Mouse (Mus musculus): ENCODE measurements at regions not wholly inside any gene's neighbourhood (a gene's known extent, or its start where the extent isn't known, plus 50 kb on each side); places are given as distances from the start of the nearest gene placed in this dataset.

- DNase-seq (ENCODE audit: low spot score, missing footprints): peak; percentile 59
- Histone ChIP-seq H3K9me3 (ENCODE audit: control insufficient read depth, low read length) (no peaks in the 10 kb centered on the region), H3K9ac (ENCODE audit: low read length) (no peak overlapping the region), H3K4me2 (no peak overlapping the region), H3K27ac (ENCODE audit: low read depth, low read length) (no peak overlapping the region), H3K36me3 (ENCODE audit: control insufficient read depth, insufficient read depth, low read length) (no peaks in the 10 kb centered on the region), H3K4me3 (ENCODE audit: low read depth, low read length) (no peak overlapping the region), H3K4me1 (ENCODE audit: control insufficient read depth, insufficient read depth, low read length) (no peaks in the 10 kb centered on the region), H3K27me3 (ENCODE audit: control insufficient read depth, insufficient read depth, low read length) (no peaks in the 10 kb centered on the region)
- no peak for ATAC-seq (ENCODE audit: low FRiP score)
- WGBS: 81% methylated on average over 5 of the region's 5 CpGs
Measured at GRCm38 (mm10) chr7:70300516-70300915, 66.0 kb downstream of the Nr2f2 start.

GRCm38 (mm10) chr7:70291431-70291830 lies 75.1 kb downstream of the Nr2f2 start:
- H3K27me3 ChIP-seq (ENCODE audit: control insufficient read depth, insufficient read depth, low read length): peaks cover 46% of the 10 kb centered on the region
- no peak overlapping the region for H3K27ac ChIP-seq (ENCODE audit: low read depth, low read length)
- H3K4me3 ChIP-seq (ENCODE audit: low read depth, low read length): no peak overlapping the region
- H3K36me3 ChIP-seq (ENCODE audit: control insufficient read depth, insufficient read depth, low read length): no peaks in the 10 kb centered on the region
- ATAC-seq (ENCODE audit: low FRiP score) (no peak), DNase-seq (ENCODE audit: low spot score, missing footprints) (peak; percentile 71)
- H3K9ac ChIP-seq (ENCODE audit: low read length): no peak overlapping the region
- H3K9me3 ChIP-seq (ENCODE audit: control insufficient read depth, low read length): no peaks in the 10 kb centered on the region; the same call in 1 of the 2 replicates
- no peak overlapping the region for H3K4me2 ChIP-seq
- WGBS: 92% methylated on average over 6 of the region's 6 CpGs
- peaks cover 10% of the 10 kb centered on the region for H3K4me1 ChIP-seq (ENCODE audit: control insufficient read depth, insufficient read depth, low read length)

GRCm38 (mm10) chr7:70290733-70291320 lies 75.7 kb downstream of the Nr2f2 start:
- H3K4me2 ChIP-seq: no peak overlapping the region
- H3K27me3 ChIP-seq (ENCODE audit: control insufficient read depth, insufficient read depth, low read length): peaks cover 49% of the 10 kb centered on the region
- no peaks in the 10 kb centered on the region for H3K36me3 ChIP-seq (ENCODE audit: control insufficient read depth, insufficient read depth, low read length)
- no peak overlapping the region for H3K27ac ChIP-seq (ENCODE audit: low read depth, low read length)
- DNase-seq (ENCODE audit: low spot score, missing footprints) (peak; percentile 83), ATAC-seq (ENCODE audit: low FRiP score) (no peak)
- H3K9me3 ChIP-seq (ENCODE audit: control insufficient read depth, low read length): no peaks in the 10 kb centered on the region; the same call in 1 of the 2 replicates
- H3K4me1 ChIP-seq (ENCODE audit: control insufficient read depth, insufficient read depth, low read length): peaks cover 10% of the 10 kb centered on the region
- H3K9ac ChIP-seq (ENCODE audit: low read length): no peak overlapping the region
- 73% methylated on average over 8 of the region's 8 CpGs for WGBS
- no peak overlapping the region for H3K4me3 ChIP-seq (ENCODE audit: low read depth, low read length)

- Histone ChIP-seq H3K4me2 (no peak overlapping the region), H3K9me3 (ENCODE audit: control insufficient read depth, low read length) (no peaks in the 10 kb centered on the region; the same call in 1 of the 2 replicates), H3K27ac (ENCODE audit: low read depth, low read length) (no peak overlapping the region), H3K36me3 (ENCODE audit: control insufficient read depth, insufficient read depth, low read length) (no peaks in the 10 kb centered on the region), H3K27me3 (ENCODE audit: control insufficient read depth, insufficient read depth, low read length) (peaks cover 54% of the 10 kb centered on the region), H3K4me3 (ENCODE audit: low read depth, low read length) (no peak overlapping the region), H3K9ac (ENCODE audit: low read length) (no peak overlapping the region), H3K4me1 (ENCODE audit: control insufficient read depth, insufficient read depth, low read length) (peaks cover 10% of the 10 kb centered on the region)
- ATAC-seq (ENCODE audit: low FRiP score) (no peak), DNase-seq (ENCODE audit: low spot score, missing footprints) (peak; percentile 89)
- 20% methylated on average over 6 of the region's 6 CpGs for WGBS
Measured at GRCm38 (mm10) chr7:70290277-70290676, 76.3 kb downstream of the Nr2f2 start.

- Histone ChIP-seq H3K27ac (ENCODE audit: low read depth, low read length) (no peak overlapping the region), H3K4me3 (ENCODE audit: low read depth, low read length) (no peak overlapping the region), H3K36me3 (ENCODE audit: control insufficient read depth, insufficient read depth, low read length) (no peaks in the 10 kb centered on the region), H3K4me2 (no peak overlapping the region), H3K4me1 (ENCODE audit: control insufficient read depth, insufficient read depth, low read length) (peaks cover 10% of the 10 kb centered on the region), H3K9me3 (ENCODE audit: control insufficient read depth, low read length) (no peaks in the 10 kb centered on the region; the same call in 1 of the 2 replicates), H3K9ac (ENCODE audit: low read length) (no peak overlapping the region), H3K27me3 (ENCODE audit: control insufficient read depth, insufficient read depth, low read length) (peaks cover 70% of the 10 kb centered on the region)
- 5% methylated on average over 5 of the region's 5 CpGs for WGBS
- DNase-seq (ENCODE audit: low spot score, missing footprints): peak; percentile 85
- no peak for ATAC-seq (ENCODE audit: low FRiP score)
Measured at GRCm38 (mm10) chr7:70288621-70289020, 77.9 kb downstream of the Nr2f2 start.

GRCm38 (mm10) chr7:70287891-70288421 lies 78.6 kb downstream of the Nr2f2 start:
- H3K27ac ChIP-seq (ENCODE audit: low read depth, low read length): no peak overlapping the region
- peak overlapping the region; percentile 49 for H3K4me2 ChIP-seq
- H3K36me3 ChIP-seq (ENCODE audit: control insufficient read depth, insufficient read depth, low read length): no peaks in the 10 kb centered on the region
- peak; percentile 43; the same call in 1 of the 2 replicates for ATAC-seq (ENCODE audit: low FRiP score)
- under 1% methylated on average over 29 of the region's 29 CpGs for WGBS
- peak overlapping the region; percentile 29; the same call in 1 of the 2 replicates for H3K9ac ChIP-seq (ENCODE audit: low read length)
- no peaks in the 10 kb centered on the region; the same call in 1 of the 2 replicates for H3K9me3 ChIP-seq (ENCODE audit: control insufficient read depth, low read length)
- peak overlapping the region; percentile 16 for H3K4me3 ChIP-seq (ENCODE audit: low read depth, low read length)
- peaks cover 77% of the 10 kb centered on the region for H3K27me3 ChIP-seq (ENCODE audit: control insufficient read depth, insufficient read depth, low read length)
- DNase-seq (ENCODE audit: low spot score, missing footprints): peak; percentile 95
- H3K4me1 ChIP-seq (ENCODE audit: control insufficient read depth, insufficient read depth, low read length): peaks cover 10% of the 10 kb centered on the region

- Histone ChIP-seq H3K9ac (ENCODE audit: low read length) (no peak overlapping the region), H3K9me3 (ENCODE audit: control insufficient read depth, low read length) (no peaks in the 10 kb centered on the region), H3K4me3 (ENCODE audit: low read depth, low read length) (no peak overlapping the region), H3K36me3 (ENCODE audit: control insufficient read depth, insufficient read depth, low read length) (no peaks in the 10 kb centered on the region), H3K27ac (ENCODE audit: low read depth, low read length) (no peak overlapping the region), H3K4me1 (ENCODE audit: control insufficient read depth, insufficient read depth, low read length) (peaks cover 10% of the 10 kb centered on the region), H3K4me2 (no peak overlapping the region), H3K27me3 (ENCODE audit: control insufficient read depth, insufficient read depth, low read length) (peaks cover 86% of the 10 kb centered on the region)
- peak; percentile 92 for DNase-seq (ENCODE audit: low spot score, missing footprints)
- WGBS: 3% methylated on average over 14 of the region's 14 CpGs
- no peak for ATAC-seq (ENCODE audit: low FRiP score)
Measured at GRCm38 (mm10) chr7:70286836-70287355, 79.6 kb downstream of the Nr2f2 start.

- H3K27me3 ChIP-seq (ENCODE audit: control insufficient read depth, insufficient read depth, low read length): peaks cover 86% of the 10 kb centered on the region
- no peak overlapping the region for H3K9ac ChIP-seq (ENCODE audit: low read length)
- no peaks in the 10 kb centered on the region for H3K36me3 ChIP-seq (ENCODE audit: control insufficient read depth, insufficient read depth, low read length)
- H3K4me2 ChIP-seq: no peak overlapping the region
- no peak overlapping the region for H3K4me3 ChIP-seq (ENCODE audit: low read depth, low read length)
- no peaks in the 10 kb centered on the region for H3K9me3 ChIP-seq (ENCODE audit: control insufficient read depth, low read length)
- 3% methylated on average over 3 of the region's 3 CpGs for WGBS
- DNase-seq (ENCODE audit: low spot score, missing footprints) (peak; percentile 90), ATAC-seq (ENCODE audit: low FRiP score) (no peak)
- H3K27ac ChIP-seq (ENCODE audit: low read depth, low read length): no peak overlapping the region
- H3K4me1 ChIP-seq (ENCODE audit: control insufficient read depth, insufficient read depth, low read length): peaks cover 12% of the 10 kb centered on the region
Measured at GRCm38 (mm10) chr7:70285344-70285743, 81.2 kb downstream of the Nr2f2 start.

GRCm38 (mm10) chr7:70283836-70284235 lies 82.7 kb downstream of the Nr2f2 start:
- no peak for ATAC-seq (ENCODE audit: low FRiP score)
- H3K4me1 ChIP-seq (ENCODE audit: control insufficient read depth, insufficient read depth, low read length): peaks cover 15% of the 10 kb centered on the region
- no peaks in the 10 kb centered on the region for H3K36me3 ChIP-seq (ENCODE audit: control insufficient read depth, insufficient read depth, low read length)
- no peaks in the 10 kb centered on the region for H3K9me3 ChIP-seq (ENCODE audit: control insufficient read depth, low read length)
- no peak overlapping the region for H3K4me3 ChIP-seq (ENCODE audit: low read depth, low read length)
- H3K4me2 ChIP-seq: no peak overlapping the region
- 4% methylated on average over 1 of the region's 1 CpGs for WGBS
- H3K27me3 ChIP-seq (ENCODE audit: control insufficient read depth, insufficient read depth, low read length): peaks cover 85% of the 10 kb centered on the region
- H3K27ac ChIP-seq (ENCODE audit: low read depth, low read length): no peak overlapping the region
- peak; percentile 85 for DNase-seq (ENCODE audit: low spot score, missing footprints)
- no peak overlapping the region for H3K9ac ChIP-seq (ENCODE audit: low read length)
